Mouse (Mus musculus): ENCODE results near the gene Acp7. TPM values are rescaled to one million over a fixed set of nuclear protein-coding genes. Genes with fewer than 3 reads are reported as not detected.
A peak's percentile ranks its signal among the peaks of the same experiment; 100 is the strongest.

Gene Acp7
- total and polyA plus RNA-seq, 2 experiments from 2014 or later: not detected

- Histone ChIP-seq H3K36me3 (replicated peaks; ENCODE audit: control insufficient read depth, insufficient read depth, low read length) (no peaks in the 10 kb centered on the region), H3K27me3 (ENCODE audit: control insufficient read depth, insufficient read depth, low read length) (no peaks in the 10 kb centered on the region), H3K9ac (replicated peaks; ENCODE audit: low read depth, low read length) (no peak overlapping the region), H3K4me3 (ENCODE audit: low read depth, low read length) (no peak overlapping the region), H3K27ac (ENCODE audit: low read depth) (no peak overlapping the region), H3K4me1 (ENCODE audit: control insufficient read depth, insufficient read depth) (peaks cover 26% of the 10 kb centered on the region), H3K4me2 (ENCODE audit: low read depth, low read length) (no peak overlapping the region), H3K9me3 (replicated peaks; ENCODE audit: control insufficient read depth, low read length) (no peaks in the 10 kb centered on the region)
- TF ChIP-seq CTCF (IDR thresholded peaks at IDR 0.05; ENCODE audit: low read depth) (no peak), EP300 (IDR thresholded peaks at IDR 0.05; ENCODE audit: low read depth) (no peak)
- WGBS: 67% methylated on average over 5 of the region's 5 CpGs
- ATAC-seq (ENCODE audit: insufficient read depth, low read depth) (no peak), DNase-seq (ENCODE audit: low spot score) (no peak)
Observed at GRCm38 (mm10) chr7:28578543-28579053, 52.5 kb downstream of the Acp7 start.

- Histone ChIP-seq H3K36me3 (replicated peaks; ENCODE audit: control insufficient read depth, insufficient read depth, low read length) (no peaks in the 10 kb centered on the region), H3K27ac (ENCODE audit: low read depth) (no peak overlapping the region), H3K9ac (replicated peaks; ENCODE audit: low read depth, low read length) (no peak overlapping the region), H3K9me3 (replicated peaks; ENCODE audit: control insufficient read depth, low read length) (no peaks in the 10 kb centered on the region), H3K4me2 (ENCODE audit: low read depth, low read length) (no peak overlapping the region), H3K27me3 (ENCODE audit: control insufficient read depth, insufficient read depth, low read length) (no peaks in the 10 kb centered on the region), H3K4me1 (ENCODE audit: control insufficient read depth, insufficient read depth) (peaks cover 26% of the 10 kb centered on the region), H3K4me3 (ENCODE audit: low read depth, low read length) (no peak overlapping the region)
- 73% methylated on average over 9 of the region's 9 CpGs for WGBS
- DNase-seq (ENCODE audit: low spot score): no peak
- TF ChIP-seq CTCF (IDR thresholded peaks at IDR 0.05; ENCODE audit: low read depth) (no peak), EP300 (IDR thresholded peaks at IDR 0.05; ENCODE audit: low read depth) (no peak)
- ATAC-seq (ENCODE audit: insufficient read depth, low read depth): no peak
Observed at GRCm38 (mm10) chr7:28577826-28578542, 53.1 kb downstream of the Acp7 start.

GRCm38 (mm10) chr7:28576271-28576914 is 54.7 kb downstream of the Acp7 start:
- TF ChIP-seq EP300 (IDR thresholded peaks at IDR 0.05; ENCODE audit: low read depth): no peak
- TF ChIP-seq CTCF (IDR thresholded peaks at IDR 0.05; ENCODE audit: low read depth): no peak
- Histone ChIP-seq H3K4me2 (ENCODE audit: low read depth, low read length) (no peak overlapping the region), H3K9ac (replicated peaks; ENCODE audit: low read depth, low read length) (no peak overlapping the region), H3K36me3 (replicated peaks; ENCODE audit: control insufficient read depth, insufficient read depth, low read length) (no peaks in the 10 kb centered on the region), H3K27me3 (ENCODE audit: control insufficient read depth, insufficient read depth, low read length) (no peaks in the 10 kb centered on the region), H3K27ac (ENCODE audit: low read depth) (no peak overlapping the region), H3K9me3 (replicated peaks; ENCODE audit: control insufficient read depth, low read length) (no peaks in the 10 kb centered on the region), H3K4me1 (ENCODE audit: control insufficient read depth, insufficient read depth) (peaks cover 31% of the 10 kb centered on the region), H3K4me3 (ENCODE audit: low read depth, low read length) (no peak overlapping the region)
- 64% methylated on average over 5 of the region's 5 CpGs for WGBS
- DNase-seq (ENCODE audit: low spot score): no peak
- peak; percentile 47 for ATAC-seq (ENCODE audit: insufficient read depth, low read depth)

GRCm38 (mm10) chr7:28575597-28575996 is 55.5 kb downstream of the Acp7 start:
- Histone ChIP-seq H3K9me3 (replicated peaks; ENCODE audit: control insufficient read depth, low read length) (no peaks in the 10 kb centered on the region), H3K27me3 (ENCODE audit: control insufficient read depth, insufficient read depth, low read length) (no peaks in the 10 kb centered on the region), H3K9ac (replicated peaks; ENCODE audit: low read depth, low read length) (no peak overlapping the region), H3K4me2 (ENCODE audit: low read depth, low read length) (no peak overlapping the region), H3K4me1 (ENCODE audit: control insufficient read depth, insufficient read depth) (peaks cover 39% of the 10 kb centered on the region), H3K4me3 (ENCODE audit: low read depth, low read length) (no peak overlapping the region), H3K27ac (ENCODE audit: low read depth) (no peak overlapping the region), H3K36me3 (replicated peaks; ENCODE audit: control insufficient read depth, insufficient read depth, low read length) (no peaks in the 10 kb centered on the region)
- TF ChIP-seq CTCF (IDR thresholded peaks at IDR 0.05; ENCODE audit: low read depth): no peak
- no peak for TF ChIP-seq EP300 (IDR thresholded peaks at IDR 0.05; ENCODE audit: low read depth)
- WGBS: 84% methylated on average over 11 of the region's 11 CpGs
- no peak for DNase-seq (ENCODE audit: low spot score)
- ATAC-seq (ENCODE audit: insufficient read depth, low read depth): no peak

- ATAC-seq (ENCODE audit: insufficient read depth, low read depth) (no peak), DNase-seq (ENCODE audit: low spot score) (no peak)
- H3K27me3 ChIP-seq (ENCODE audit: control insufficient read depth, insufficient read depth, low read length): no peaks in the 10 kb centered on the region
- H3K9me3 ChIP-seq (replicated peaks; ENCODE audit: control insufficient read depth, low read length): no peaks in the 10 kb centered on the region
- TF ChIP-seq EP300 (IDR thresholded peaks at IDR 0.05; ENCODE audit: low read depth) (no peak), CTCF (IDR thresholded peaks at IDR 0.05; ENCODE audit: low read depth) (no peak)
- H3K4me3 ChIP-seq (ENCODE audit: low read depth, low read length): no peak overlapping the region
- WGBS: 82% methylated on average over 3 of the region's 3 CpGs
- no peak overlapping the region for H3K27ac ChIP-seq (ENCODE audit: low read depth)
- no peaks in the 10 kb centered on the region for H3K36me3 ChIP-seq (replicated peaks; ENCODE audit: control insufficient read depth, insufficient read depth, low read length)
- H3K4me2 ChIP-seq (ENCODE audit: low read depth, low read length): no peak overlapping the region
- H3K9ac ChIP-seq (replicated peaks; ENCODE audit: low read depth, low read length): no peak overlapping the region
- H3K4me1 ChIP-seq (ENCODE audit: control insufficient read depth, insufficient read depth): peaks cover 39% of the 10 kb centered on the region
Observed at GRCm38 (mm10) chr7:28573236-28573635, 57.9 kb downstream of the Acp7 start.

Data from heart, postnatal 0 days (tissue).